Mouse (Mus musculus): ENCODE results near the gene Gm9376. TPM values are rescaled to one million over a fixed set of nuclear protein-coding genes. Genes with fewer than 3 reads are reported as not detected.

Gm9376 gene
- polyA plus RNA-seq (2016; fragmentation: Nextera tagmentation; extraction: Ambion mirVana): not detected in 2 replicates

DNA sequence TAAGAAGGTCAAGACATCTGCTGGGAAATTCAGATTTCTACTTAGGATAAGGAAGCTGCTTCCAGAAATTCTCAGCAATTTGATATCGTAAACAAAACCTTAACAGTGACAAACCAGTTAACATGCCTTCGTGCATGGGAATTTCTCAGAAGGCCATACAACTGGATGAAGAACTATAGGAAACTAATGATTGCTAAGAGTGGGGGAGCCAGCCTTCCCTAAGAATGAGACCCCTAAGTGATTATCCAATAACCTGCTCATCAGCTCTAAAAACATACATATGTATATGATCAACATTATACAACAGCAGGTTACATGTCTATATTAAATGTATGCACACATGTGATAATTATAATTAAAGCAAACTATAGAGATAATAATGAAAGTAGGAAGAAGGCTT lies at the start of gene Gm9376:
TSS of gene Gm9376 (plus strand) at position 301 of the 400 bp plus-strand sequence.
- Histone ChIP-seq H3K4me1 (no peaks in the 10 kb centered on the region), H3K27me3 (no peaks in the 10 kb centered on the region), H3K4me3 (no peak within 1 kb of the TSS), H3K9me3 (no peaks in the 10 kb centered on the region), H3K9ac (no peak within 1 kb of the TSS), H3K27ac (no peak within 1 kb of the TSS), H3K36me3 (no peaks in the 10 kb centered on the region), H3K4me2 (replicated peaks) (no peak within 1 kb of the TSS)
- no peak for ATAC-seq (ENCODE audit: insufficient number of reproducible peaks, insufficient read depth, low FRiP score, low TSS enrichment)
- WGBS: 80% methylated on average over 2 of the region's 2 CpGs

DNA sequence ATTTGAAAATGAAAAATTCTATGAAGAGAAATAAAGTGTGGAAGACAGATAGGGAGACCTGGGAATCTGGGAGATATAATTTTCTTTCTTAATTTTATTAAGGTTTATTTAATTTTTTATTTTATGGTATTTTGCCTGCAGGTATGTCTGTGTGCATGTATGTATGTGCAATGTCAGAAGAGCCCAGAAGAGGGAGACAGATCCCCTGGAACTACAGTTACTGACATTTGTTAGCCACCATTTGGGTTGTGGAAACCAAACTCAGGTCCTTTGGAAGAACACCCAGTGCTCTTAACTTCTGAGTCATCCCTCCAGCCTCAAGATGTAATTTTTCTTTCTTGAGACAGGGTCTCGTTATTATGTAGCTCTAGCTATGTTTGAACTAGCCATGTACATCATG lies 45.9 kb upstream of the Gm9376 start:
- Histone ChIP-seq H3K9me3 (no peaks in the 10 kb centered on the region), H3K27me3 (peaks cover 38% of the 10 kb centered on the region), H3K36me3 (no peaks in the 10 kb centered on the region), H3K4me3 (no peak overlapping the region), H3K27ac (no peak overlapping the region), H3K4me2 (replicated peaks) (no peak overlapping the region), H3K9ac (no peak overlapping the region), H3K4me1 (no peaks in the 10 kb centered on the region)
- no peak for ATAC-seq (ENCODE audit: insufficient number of reproducible peaks, insufficient read depth, low FRiP score, low TSS enrichment)
- WGBS: 86% methylated on average over 1 of the region's 1 CpGs

DNA sequence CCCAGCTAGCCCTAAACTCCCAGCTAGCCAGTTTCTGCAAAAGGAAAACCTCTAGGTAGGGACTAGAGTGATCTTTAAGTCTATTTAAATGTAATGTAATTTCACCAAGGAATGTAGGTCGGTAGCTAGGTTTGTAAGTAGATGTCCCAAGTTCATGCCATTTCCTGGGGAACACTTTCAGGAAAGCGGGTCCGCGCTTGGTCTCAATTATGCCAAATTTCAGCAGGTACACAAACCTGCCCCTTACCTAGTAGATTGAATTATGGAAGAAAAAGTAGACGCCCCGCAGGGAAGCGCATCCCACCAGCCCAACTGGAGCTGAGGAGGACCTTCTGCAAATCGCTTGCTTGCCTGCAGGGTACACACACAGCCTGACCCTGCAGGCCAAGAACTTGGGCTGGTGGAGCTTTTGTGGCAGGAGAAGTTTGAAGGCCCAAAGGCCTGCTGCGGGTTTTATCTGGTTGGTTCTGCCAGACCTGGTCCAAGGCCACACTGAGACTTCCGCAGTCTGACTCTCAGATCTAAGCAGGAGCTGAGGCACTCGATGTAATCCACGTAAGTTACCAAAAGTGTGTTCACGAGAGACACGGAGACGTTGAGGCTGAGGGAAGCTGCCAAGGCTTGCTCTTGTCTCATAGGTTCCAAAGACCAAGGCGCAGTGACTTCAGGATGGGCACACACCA lies 41.6 kb upstream of the Gm9376 start:
- Histone ChIP-seq H3K36me3 (no peaks in the 10 kb centered on the region), H3K27ac (no peak overlapping the region), H3K4me1 (peaks cover 7% of the 10 kb centered on the region; the same call in 1 of the 2 replicates), H3K9ac (no peak overlapping the region), H3K27me3 (peaks cover 75% of the 10 kb centered on the region), H3K4me3 (no peak overlapping the region), H3K4me2 (replicated peaks) (no peak overlapping the region), H3K9me3 (no peaks in the 10 kb centered on the region)
- ATAC-seq (ENCODE audit: insufficient number of reproducible peaks, insufficient read depth, low FRiP score, low TSS enrichment): no peak
- 10% methylated on average over 16 of the region's 16 CpGs for WGBS

DNA sequence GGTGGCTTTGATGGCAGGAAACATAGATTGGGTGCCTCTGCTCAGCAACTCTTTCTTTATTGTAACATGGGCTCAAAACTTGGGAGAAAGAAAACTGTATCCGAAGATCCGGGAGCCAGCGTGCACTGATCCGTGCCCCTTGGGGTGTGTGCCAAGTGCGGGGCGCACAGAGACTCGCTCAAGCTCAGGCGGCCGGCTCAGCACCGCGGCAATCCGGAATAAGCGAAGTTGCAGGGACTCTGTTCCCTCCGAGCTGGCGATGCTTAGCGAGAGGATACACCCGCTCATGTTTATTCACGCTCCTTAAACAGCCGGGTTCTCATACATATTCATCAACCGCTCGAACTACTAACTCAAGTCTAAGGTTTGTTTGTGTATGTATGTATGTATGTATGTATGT lies 40.8 kb upstream of the Gm9376 start:
- peak overlapping the region; percentile 16 for H3K4me3 ChIP-seq
- under 1% methylated on average over 21 of the region's 21 CpGs for WGBS
- H3K9me3 ChIP-seq: no peaks in the 10 kb centered on the region
- ATAC-seq (ENCODE audit: insufficient number of reproducible peaks, insufficient read depth, low FRiP score, low TSS enrichment): no peak
- H3K27me3 ChIP-seq: peaks cover 77% of the 10 kb centered on the region
- no peak overlapping the region for H3K9ac ChIP-seq
- peak overlapping the region; percentile 27; the same call in 1 of the 2 replicates for H3K4me2 ChIP-seq (replicated peaks)
- no peaks in the 10 kb centered on the region for H3K36me3 ChIP-seq
- no peak overlapping the region for H3K27ac ChIP-seq
- peaks cover 7% of the 10 kb centered on the region; the same call in 1 of the 2 replicates for H3K4me1 ChIP-seq

DNA sequence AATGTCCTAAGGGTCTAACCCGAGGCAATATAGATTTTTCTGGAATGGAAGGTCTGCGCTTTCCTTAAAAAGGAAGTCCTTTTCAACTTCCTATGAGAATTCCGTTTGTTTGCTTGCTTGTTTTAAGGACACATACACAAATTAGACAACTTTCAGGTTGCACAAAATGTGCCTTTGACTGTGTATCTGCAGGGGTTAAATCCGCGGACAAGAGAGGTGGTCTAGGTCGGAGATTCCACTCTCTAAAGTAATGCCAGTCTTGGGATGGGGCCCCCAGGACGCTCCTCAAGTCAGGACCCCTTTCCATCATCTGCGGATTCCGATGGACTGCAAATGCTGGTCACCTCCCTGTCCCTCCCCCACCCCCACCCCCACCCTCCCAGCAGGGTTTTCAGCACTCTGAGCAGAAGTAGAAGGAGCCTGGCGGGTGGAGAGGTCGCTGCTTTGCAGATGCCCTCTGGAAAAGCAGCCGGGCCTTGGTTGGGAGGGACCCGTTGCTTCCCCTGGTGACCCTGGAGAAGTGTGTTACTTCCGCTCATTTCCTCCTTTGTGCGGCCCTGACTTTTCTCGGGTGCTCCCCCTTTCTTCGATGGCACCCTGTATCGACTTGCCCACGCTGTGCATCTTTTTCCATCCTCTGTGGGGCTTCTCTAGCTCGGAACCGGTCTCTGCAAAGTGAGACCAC lies 40.1 kb upstream of the Gm9376 start:
- no peaks in the 10 kb centered on the region for H3K36me3 ChIP-seq
- H3K27ac ChIP-seq: no peak overlapping the region
- peaks cover 9% of the 10 kb centered on the region; the same call in 1 of the 2 replicates for H3K4me1 ChIP-seq
- H3K4me2 ChIP-seq (replicated peaks): no peak overlapping the region
- ATAC-seq (ENCODE audit: insufficient number of reproducible peaks, insufficient read depth, low FRiP score, low TSS enrichment): no peak
- no peaks in the 10 kb centered on the region for H3K9me3 ChIP-seq
- under 1% methylated on average over 21 of the region's 21 CpGs for WGBS
- no peak overlapping the region for H3K9ac ChIP-seq
- H3K27me3 ChIP-seq: peaks cover 84% of the 10 kb centered on the region
- no peak overlapping the region for H3K4me3 ChIP-seq

DNA sequence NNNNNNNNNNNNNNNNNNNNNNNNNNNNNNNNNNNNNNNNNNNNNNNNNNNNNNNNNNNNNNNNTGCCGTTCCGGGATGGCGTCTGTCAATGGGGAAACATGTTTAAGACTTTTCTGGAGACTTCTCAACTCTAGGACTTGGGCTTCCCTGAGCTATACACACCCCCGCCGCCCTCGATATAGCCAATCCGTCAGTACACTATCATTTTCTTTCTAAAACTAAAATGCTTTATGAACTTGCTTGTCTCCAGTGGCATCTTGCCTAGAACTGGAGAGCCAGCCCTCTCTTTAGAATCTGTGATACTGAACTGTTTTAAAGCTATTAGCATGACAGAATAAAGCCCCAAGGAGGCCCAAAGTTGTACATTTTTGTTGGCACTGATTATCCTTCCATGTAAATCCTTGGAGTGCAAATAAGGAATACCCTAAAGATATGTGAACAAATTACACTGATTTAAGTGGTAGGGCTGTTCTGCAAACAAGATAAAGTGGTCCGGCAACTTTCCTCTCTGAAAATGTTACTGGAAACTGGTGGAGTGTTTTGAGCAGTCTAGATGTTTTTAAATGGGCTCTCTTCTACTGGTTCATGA lies 34.3 kb upstream of the Gm9376 start:
- H3K4me2 ChIP-seq (replicated peaks): no peak overlapping the region
- H3K36me3 ChIP-seq: no peaks in the 10 kb centered on the region
- H3K4me1 ChIP-seq: peaks cover 29% of the 10 kb centered on the region
- H3K9ac ChIP-seq: no peak overlapping the region
- H3K9me3 ChIP-seq: no peaks in the 10 kb centered on the region
- H3K27ac ChIP-seq: no peak overlapping the region
- ATAC-seq (ENCODE audit: insufficient number of reproducible peaks, insufficient read depth, low FRiP score, low TSS enrichment): no peak
- 6% methylated on average over 8 of the region's 8 CpGs for WGBS
- no peak overlapping the region for H3K4me3 ChIP-seq
- H3K27me3 ChIP-seq: peaks cover 83% of the 10 kb centered on the region

DNA sequence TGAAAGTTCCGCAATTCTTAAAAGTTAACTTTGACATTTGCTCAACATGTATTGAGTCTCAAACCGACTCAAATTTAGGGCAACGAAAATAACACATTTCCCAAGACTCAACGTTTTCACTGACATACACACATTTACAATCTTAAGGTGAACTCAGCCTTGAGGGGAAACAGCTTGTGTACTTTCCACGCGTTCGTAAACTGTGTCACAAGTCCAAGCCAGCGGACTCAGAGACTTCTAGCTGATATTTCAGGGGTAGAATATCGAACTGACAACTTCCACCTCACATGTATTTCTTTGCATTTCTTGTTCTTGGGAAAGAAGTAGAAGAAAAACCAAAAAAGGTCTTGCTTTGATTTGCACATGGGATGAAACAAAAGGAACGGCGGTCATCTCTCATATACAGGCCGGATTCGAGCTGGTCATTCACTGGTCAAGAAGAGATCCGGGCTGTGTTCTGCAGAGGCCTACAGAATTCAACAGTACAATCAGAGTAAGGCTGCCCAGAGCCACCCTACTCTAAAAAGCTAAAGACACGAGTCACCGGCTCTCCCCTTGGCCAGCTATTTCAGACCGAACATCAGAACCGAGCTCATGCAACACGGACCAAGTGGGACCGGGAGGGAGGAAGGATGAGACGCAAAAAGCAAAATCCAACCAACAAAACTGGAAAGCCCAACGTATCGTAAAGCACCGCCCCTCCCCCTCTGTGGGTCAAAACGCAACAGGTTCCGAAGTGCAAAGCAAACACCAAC lies 32.8 kb upstream of the Gm9376 start:
- Histone ChIP-seq H3K9ac (peak overlapping the region; percentile 52; the same call in 1 of the 2 replicates), H3K4me1 (peaks cover 26% of the 10 kb centered on the region), H3K27ac (no peak overlapping the region), H3K9me3 (no peaks in the 10 kb centered on the region), H3K4me3 (peak overlapping the region; percentile 49), H3K27me3 (peaks cover 72% of the 10 kb centered on the region), H3K36me3 (no peaks in the 10 kb centered on the region), H3K4me2 (replicated peaks) (peak overlapping the region; percentile 90)
- no peak for ATAC-seq (ENCODE audit: insufficient number of reproducible peaks, insufficient read depth, low FRiP score, low TSS enrichment)
- whole genome bisulfite sequencing: 3% methylated on average over 26 of the region's 26 CpGs

DNA sequence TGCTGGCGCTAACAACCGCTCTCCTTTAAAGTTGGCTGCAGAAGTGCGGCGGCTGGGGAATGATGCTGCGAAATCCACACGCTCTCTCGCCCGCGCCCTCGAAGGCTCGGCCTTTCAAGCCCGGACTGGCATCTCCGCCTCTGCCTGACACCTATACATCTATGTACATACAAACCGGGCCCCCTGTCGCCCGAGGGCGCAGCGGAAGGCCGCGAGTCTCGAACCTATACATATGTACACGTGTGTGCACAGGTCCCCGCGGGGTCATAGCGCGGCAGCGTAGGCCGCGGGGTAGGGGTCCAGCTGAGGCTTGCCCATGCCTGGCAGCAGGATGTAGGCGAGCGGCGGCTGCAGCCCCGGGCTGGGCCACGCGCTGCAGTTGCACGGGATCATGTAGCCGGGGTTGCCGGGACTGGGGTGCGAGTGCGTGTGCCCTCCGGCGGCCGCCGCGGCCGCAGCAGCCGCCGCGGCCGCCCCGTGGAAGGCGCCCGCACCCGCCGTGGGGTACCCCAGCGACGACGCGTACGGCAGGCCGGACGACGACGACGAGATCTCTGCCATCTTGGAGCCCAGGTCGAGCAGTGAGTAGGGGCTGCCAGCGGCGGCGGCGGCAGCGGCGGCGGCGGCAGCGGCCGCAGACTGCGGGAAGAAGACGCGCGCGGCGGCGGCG lies 32.1 kb upstream of the Gm9376 start:
- ATAC-seq (ENCODE audit: insufficient number of reproducible peaks, insufficient read depth, low FRiP score, low TSS enrichment): no peak
- under 1% methylated on average over 58 of the region's 84 CpGs for WGBS

DNA sequence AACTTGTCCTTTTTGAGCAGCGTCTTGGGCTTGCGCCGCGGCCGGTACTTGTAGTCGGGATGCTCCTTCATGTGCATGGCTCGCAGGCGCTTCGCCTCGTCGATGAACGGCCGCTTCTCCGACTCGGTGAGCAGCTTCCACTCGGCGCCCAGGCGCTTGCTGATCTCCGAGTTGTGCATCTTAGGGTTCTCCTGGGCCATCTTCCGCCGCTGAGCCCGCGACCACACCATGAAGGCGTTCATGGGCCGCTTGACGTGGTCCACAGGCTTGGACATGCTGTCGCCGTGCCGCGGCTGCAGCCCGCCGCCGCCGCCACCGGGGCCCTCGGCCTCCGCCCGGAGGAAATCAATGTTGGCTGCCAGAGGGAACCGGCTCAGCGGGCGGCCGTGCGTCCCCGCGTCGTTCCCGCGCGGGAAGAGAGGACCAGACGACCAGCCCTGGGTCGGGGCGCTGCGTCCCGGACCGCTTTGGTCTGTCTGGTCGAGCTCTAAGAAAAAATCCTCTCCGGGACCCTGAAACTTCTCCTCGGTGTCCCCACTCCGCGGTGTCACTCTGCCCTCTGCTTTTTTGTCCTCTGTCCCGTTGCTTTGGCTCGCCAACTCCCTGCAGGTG lies 31.3 kb upstream of the Gm9376 start:
- Histone ChIP-seq H3K27ac (peak overlapping the region; percentile 41; the same call in 1 of the 2 replicates), H3K27me3 (peaks cover 72% of the 10 kb centered on the region), H3K9ac (peak overlapping the region; percentile 52), H3K4me2 (replicated peaks) (peak overlapping the region; percentile 90), H3K4me1 (peaks cover 26% of the 10 kb centered on the region), H3K4me3 (peak overlapping the region; percentile 49), H3K9me3 (no peaks in the 10 kb centered on the region), H3K36me3 (no peaks in the 10 kb centered on the region)
- ATAC-seq (ENCODE audit: insufficient number of reproducible peaks, insufficient read depth, low FRiP score, low TSS enrichment): no peak
- whole genome bisulfite sequencing: under 1% methylated on average over 62 of the region's 62 CpGs

More for the DNA sequence above, 32.1 kb upstream of the Gm9376 start:
- peak overlapping the region; percentile 52 for H3K9ac ChIP-seq
- H3K4me1 ChIP-seq: peaks cover 26% of the 10 kb centered on the region
- H3K36me3 ChIP-seq: no peaks in the 10 kb centered on the region
- peak overlapping the region; percentile 90 for H3K4me2 ChIP-seq (replicated peaks)
- H3K9me3 ChIP-seq: no peaks in the 10 kb centered on the region
- H3K27ac ChIP-seq: no peak overlapping the region
- H3K27me3 ChIP-seq: peaks cover 72% of the 10 kb centered on the region
- peak overlapping the region; percentile 49 for H3K4me3 ChIP-seq

DNA sequence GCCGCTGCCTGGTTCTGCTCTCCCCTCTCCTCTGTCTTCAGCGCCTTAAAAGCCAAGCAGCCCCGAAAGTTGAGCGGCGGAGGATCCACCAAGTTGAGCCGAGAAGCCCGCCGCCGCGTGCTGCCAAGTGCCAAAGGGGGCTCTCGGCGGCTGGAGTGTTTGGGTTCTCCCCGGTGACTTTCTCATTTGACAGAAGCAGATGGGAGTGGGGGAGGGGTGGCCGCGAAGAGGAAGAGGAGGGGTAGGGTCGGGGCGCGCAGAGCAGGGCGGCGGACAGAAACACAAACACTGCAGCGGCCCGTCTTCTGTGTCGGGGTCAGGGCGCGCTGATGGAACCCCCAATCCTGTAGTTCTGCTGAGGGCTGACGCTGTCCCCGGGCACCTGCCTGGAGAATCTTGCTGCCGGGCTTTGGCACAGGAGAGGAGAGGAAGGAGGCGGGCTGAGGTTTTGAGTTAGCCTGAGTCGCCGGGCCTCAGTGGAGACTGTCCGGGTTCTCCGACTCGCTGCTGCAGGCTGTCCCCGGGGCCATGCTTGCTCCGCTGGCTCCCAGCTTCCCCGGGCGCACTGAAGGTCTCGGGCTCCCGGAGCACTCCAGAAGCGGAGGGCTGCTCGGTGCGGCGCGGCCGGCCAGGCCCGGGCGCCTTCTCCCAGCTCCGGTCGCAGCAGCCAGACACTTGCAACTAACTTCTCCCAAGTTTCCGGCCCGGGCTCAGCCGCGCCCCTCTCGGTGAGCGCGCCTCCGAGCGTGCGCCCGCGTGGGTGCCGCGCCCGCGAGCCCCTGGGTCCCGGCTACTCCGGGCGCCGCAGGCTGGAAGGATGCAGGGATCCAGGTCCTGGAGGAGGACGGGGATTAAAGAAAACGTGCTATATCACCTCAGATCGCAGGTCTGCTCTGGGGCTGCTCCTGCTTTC lies 30.5 kb upstream of the Gm9376 start:
- Histone ChIP-seq H3K36me3 (no peaks in the 10 kb centered on the region), H3K4me2 (replicated peaks) (peak overlapping the region; percentile 90), H3K4me1 (peaks cover 24% of the 10 kb centered on the region), H3K9ac (peak overlapping the region; percentile 42), H3K27ac (0 out of 2 replicates have a peak overlapping the region, but pooled peaks have one; percentile 7), H3K9me3 (no peaks in the 10 kb centered on the region), H3K4me3 (peak overlapping the region; percentile 49), H3K27me3 (peaks cover 75% of the 10 kb centered on the region)
- ATAC-seq (ENCODE audit: insufficient number of reproducible peaks, insufficient read depth, low FRiP score, low TSS enrichment): peak; percentile 36; the same call in 1 of the 2 replicates
- WGBS: under 1% methylated on average over 72 of the region's 73 CpGs
